Comparison of ENCODE assay signal across 9 mouse cellular contexts in the genomic region with DNA sequence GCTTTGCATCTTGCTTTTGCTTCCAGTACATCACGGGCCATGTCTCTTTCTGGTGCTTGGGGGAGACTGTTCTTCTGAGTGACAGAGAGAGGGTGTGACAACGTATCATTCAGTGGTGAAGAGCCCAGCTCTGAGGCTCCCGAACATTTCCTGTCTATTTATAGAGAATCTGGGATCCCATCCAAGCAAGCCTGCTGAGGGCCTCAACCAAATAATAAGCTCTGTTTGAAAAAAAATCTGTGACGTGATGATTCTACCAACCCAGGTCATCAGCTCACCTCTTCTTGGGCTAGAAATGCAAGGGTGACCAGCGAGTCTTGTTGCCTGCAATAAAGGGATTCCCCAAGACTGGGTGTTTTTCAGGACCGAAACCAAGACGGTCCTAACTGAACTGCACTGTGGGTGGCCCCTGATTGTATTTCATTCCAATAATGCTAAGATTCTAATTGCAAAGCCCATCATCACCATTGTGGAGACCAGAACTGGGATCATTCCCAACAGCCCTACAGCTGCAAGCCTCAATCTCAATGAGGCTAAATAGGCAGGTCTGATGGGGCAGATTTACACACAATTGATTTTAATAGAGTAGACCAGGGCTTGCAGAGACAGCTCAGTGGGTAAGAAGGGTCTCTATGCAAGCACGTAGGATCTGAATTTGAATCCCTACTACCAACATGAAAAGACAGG.
DNase-seq lines count a peak whose midpoint lies in the region; ATAC-seq and TF ChIP-seq lines count a peak whose summit lies in the region.
"Had no signal": no experiment of that assay in that cellular context is flagged by ENCODE, and none has a peak within 500 bp of the region (broad histone marks: within the 10 kb centered on the region; RNA-seq: fewer than 3 reads in every experiment).

No protein-coding gene starts in this region.

- H3K4me1 ChIP-seq in cerebellum, adult 2 months (ENCODE audit: control insufficient read depth, insufficient read depth, low read length), result peaks cover 16% of the 10 kb centered on the region
- peaks cover 5% of the 10 kb centered on the region for H3K4me1 ChIP-seq in intestine, embryonic 16.5 days (ENCODE audit: control insufficient read depth, insufficient read depth, low read length)

- no peaks in the 10 kb centered on the region for H3K9me3 ChIP-seq in intestine, embryonic 16.5 days (ENCODE audit: control insufficient read depth, low read length)
- H3K9me3 ChIP-seq: embryonic facial prominence, embryonic 12.5 days had no signal

- no peak overlapping the region for H3K4me3 ChIP-seq in cerebellum, adult 2 months (replicated peaks; ENCODE audit: insufficient read depth, low read depth, low read length)
- H3K4me3 ChIP-seq in intestine, embryonic 16.5 days (ENCODE audit: low read length), result no peak overlapping the region
- H3K4me3 ChIP-seq: embryonic facial prominence, embryonic 12.5 days had no signal

- no peaks in the 10 kb centered on the region for H3K36me3 ChIP-seq in intestine, embryonic 16.5 days (ENCODE audit: control insufficient read depth, insufficient read depth, low read length)
- H3K36me3 ChIP-seq: embryonic facial prominence, embryonic 12.5 days had no signal

- peak; percentile 66 for ATAC-seq in intestine, embryonic 16.5 days

- no peak overlapping the region for H3K9ac ChIP-seq in intestine, embryonic 16.5 days (ENCODE audit: low read depth, low read length)
- H3K9ac ChIP-seq: embryonic facial prominence, embryonic 12.5 days had no signal

- DNase-seq in heart, adult 8-10 months (ENCODE audit: low spot score), result peak; percentile 49
- no peak for DNase-seq in heart, postnatal 25 days (ENCODE audit: low spot score)
- DNase-seq in 3T3-L1 (ENCODE audit: low read depth, low spot score), result peak; percentile 34
- peak; percentile 56 to 87 for DNase-seq in cerebellum, adult 2 months
- no peak for DNase-seq in thymus, postnatal 14 days
- DNase-seq in urinary bladder, postnatal 4 days (ENCODE audit: low spot score in 2 of 2), result no peak
- no peak for DNase-seq in kidney, adult 8-10 months

- WGBS in cerebellum, adult 2 months, result 17% methylated on average over 8 of the region's 8 CpGs
- 59% methylated on average over 8 of the region's 8 CpGs for WGBS in intestine, embryonic 16.5 days

- peak overlapping the region; percentile 41; the same call in 1 of the 2 replicates for H3K27ac ChIP-seq in cerebellum, adult 2 months (ENCODE audit: insufficient read depth, low read length)
- no peak overlapping the region for H3K27ac ChIP-seq in intestine, embryonic 16.5 days (ENCODE audit: low read length)
- H3K27ac ChIP-seq: embryonic facial prominence, embryonic 12.5 days had no signal

- intact Hi-C loops in heart, postnatal 25 days (cut with DNase I), result no loop called here

- H3K27me3 ChIP-seq in cerebellum, adult 2 months (ENCODE audit: control insufficient read depth, insufficient read depth, low read length), result no peaks in the 10 kb centered on the region
- no peaks in the 10 kb centered on the region for H3K27me3 ChIP-seq in intestine, embryonic 16.5 days (replicated peaks; ENCODE audit: control insufficient read depth, insufficient read depth, low read length)
- H3K27me3 ChIP-seq: embryonic facial prominence, embryonic 12.5 days had no signal

- no peak for TF ChIP-seq CTCF in cerebellum, adult 2 months (IDR thresholded peaks at IDR 0.05; ENCODE audit: borderline replicate concordance, insufficient read depth, low read depth, low read length)

- TF ChIP-seq POLR2A in cerebellum, adult 2 months (IDR thresholded peaks at IDR 0.05; ENCODE audit: borderline replicate concordance, insufficient read depth, low read length), result no peak

- no peak overlapping the region for H3K4me2 ChIP-seq in intestine, embryonic 16.5 days (ENCODE audit: low read depth, low read length)
- H3K4me2 ChIP-seq: embryonic facial prominence, embryonic 12.5 days had no signal

Comparison
In these comparisons a context has a peak if more than half of its experiments do, and no peak if none do; other contexts are left out.
1. DNase-seq: peak in heart, adult 8-10 months (single experiment), 3T3-L1 (single experiment) and cerebellum, adult 2 months (2 of 2); none in heart, postnatal 25 days (single experiment), thymus, postnatal 14 days (single experiment), urinary bladder, postnatal 4 days (0 of 2) and kidney, adult 8-10 months (0 of 2).